Mouse (Mus musculus) bone marrow, adult 2 months (tissue): ENCODE measurements around the gene Ssu72.

Experiments
- CTCF ChIP-seq: fragments of 200-500 bp; IDR thresholded peaks from 2 replicates; pipeline ENCODE4 v1.5.1; 2011; ENCODE audit warnings: low read length, control low read depth; ENCODE audit not compliant: control insufficient read depth, insufficient read depth
- POLR2A ChIP-seq: fragments of 200-500 bp; IDR thresholded peaks from 2 replicates; pipeline ENCODE4 v1.6.1; 2011; ENCODE audit warnings: low read depth, mild to moderate bottlenecking, control low read depth, low read length, borderline replicate concordance; ENCODE audit not compliant: control insufficient read depth

GRCm38 (mm10) chr4:155739152-155739551 lies 34.6 kb downstream of the Ssu72 start:
- TF ChIP-seq CTCF (no peak), POLR2A (no peak)
